Mouse (Mus musculus) kidney, adult 2 months (tissue): ENCODE measurements around the gene Slc4a2.

ENCODE experiments used
- CTCF ChIP-seq: fragments of 200-500 bp; conservative IDR thresholded peaks from 2 replicates; pipeline ENCODE4 v1.5.1; 2011; ENCODE audit warnings: low read depth, mild to moderate bottlenecking, control low read depth, low read length, moderate library complexity, mixed read lengths; ENCODE audit not compliant: insufficient read depth, insufficient read length
- POLR2A ChIP-seq: fragments of 200-500 bp; IDR thresholded peaks from one replicate; pipeline ENCODE4 v1.6.1; 2011; ENCODE audit warnings: low read depth, low read length, control low read depth

DNA sequence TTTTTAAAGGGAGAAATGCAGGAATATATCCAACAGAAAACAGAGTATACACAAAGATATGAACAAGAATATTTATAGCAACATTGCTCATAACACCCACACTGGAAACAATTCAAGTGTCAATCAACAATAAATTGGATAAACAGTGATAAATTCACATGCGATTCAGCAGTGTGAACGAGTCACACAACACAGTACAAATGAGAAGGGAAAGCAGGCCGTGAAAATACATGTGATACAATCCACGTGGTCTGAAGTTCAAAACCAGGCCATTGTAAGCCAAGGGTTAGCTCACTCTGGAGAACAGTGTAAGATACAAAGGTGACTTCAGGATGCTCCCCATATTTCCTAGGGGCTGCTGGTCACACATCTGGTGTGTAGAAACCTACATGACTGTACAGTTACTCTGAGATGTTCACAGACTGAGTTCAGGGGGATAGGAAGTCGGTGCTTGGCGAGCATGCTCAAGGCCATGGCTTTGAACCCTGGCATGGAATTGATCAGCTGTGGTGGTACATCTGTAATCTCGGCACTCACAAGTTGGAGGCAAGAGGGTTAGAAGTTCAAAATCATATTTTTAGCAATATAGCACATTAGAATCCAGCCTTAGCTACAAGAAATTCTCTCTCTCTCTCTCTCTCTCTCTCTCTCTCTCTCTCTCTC, 48.8 kb upstream of the Slc4a2 start:
- TF ChIP-seq CTCF (no peak), POLR2A (no peak)
